ENCODE assay signal across 13 mouse cellular contexts in the genomic region with DNA sequence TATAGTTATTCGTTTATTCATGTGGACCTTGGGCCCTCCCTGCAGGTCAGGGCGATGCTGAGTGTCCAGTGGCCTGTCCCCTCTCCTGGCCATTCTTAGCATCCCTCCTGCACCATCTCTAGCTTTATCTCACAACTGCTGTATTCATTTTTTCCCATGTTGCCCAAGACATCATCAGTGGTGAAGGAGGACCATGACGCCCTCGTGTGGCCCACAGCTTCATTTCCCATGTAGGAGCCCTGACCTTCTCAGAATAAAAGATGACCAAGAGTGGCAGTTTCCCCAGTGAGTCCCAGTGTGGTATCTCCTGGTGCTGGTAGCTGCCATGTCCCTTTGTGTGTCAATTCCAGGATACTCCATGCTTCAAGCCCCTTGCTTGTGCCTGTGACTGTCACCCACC. TPM values are rescaled to one million over a fixed set of nuclear protein-coding genes. Genes with fewer than 3 reads are reported as not detected.
DNase-seq lines count a peak whose midpoint lies in the region; ATAC-seq lines count a peak whose summit lies in the region.
"Had no signal": no experiment of that assay in that cellular context is flagged by ENCODE, and none has a peak within 500 bp of the region (broad histone marks: within the 10 kb centered on the region; RNA-seq: fewer than 3 reads in every experiment).

No protein-coding gene starts in this region.

- DNase-seq in gastrocnemius, adult 18-20 months (ENCODE audit: low spot score) = peak; percentile 21
- no peak for DNase-seq in gastrocnemius, postnatal 4 days (ENCODE audit: low spot score in 2 of 2)
- no peak for DNase-seq in limb, embryonic 10.5 days (ENCODE audit: low spot score)
- DNase-seq in 3T3-L1 (ENCODE audit: low read depth, low spot score) (peak; percentile 44), NIH3T3 (ENCODE audit: low read depth) (peak; percentile 63)
- no peak for DNase-seq in embryo, embryonic 10.5 days (ENCODE audit: low spot score)
- no peak for DNase-seq in urinary bladder, postnatal 14 days (ENCODE audit: low spot score)
- DNase-seq: cerebellum, adult 9-11 months; heart, adult 11 months; kidney, adult 8-10 months had no signal

- H3K4me2 ChIP-seq in limb, embryonic 12.5 days = no peak overlapping the region
- H3K4me2 ChIP-seq: embryonic facial prominence, embryonic 15.5 days; neural tube, embryonic 12.5 days had no signal

- no peak overlapping the region for H3K4me3 ChIP-seq in limb, embryonic 12.5 days (replicated peaks)
- H3K4me3 ChIP-seq in limb, embryonic 10.5 days = no peak overlapping the region
- H3K4me3 ChIP-seq: embryonic facial prominence, embryonic 15.5 days; neural tube, embryonic 12.5 days had no signal

- no peaks in the 10 kb centered on the region for H3K9me3 ChIP-seq in limb, embryonic 12.5 days
- H3K9me3 ChIP-seq in limb, embryonic 10.5 days (replicated peaks) = no peaks in the 10 kb centered on the region
- H3K9me3 ChIP-seq: embryonic facial prominence, embryonic 15.5 days; neural tube, embryonic 12.5 days had no signal

- H3K27me3 ChIP-seq in limb, embryonic 12.5 days = no peaks in the 10 kb centered on the region
- no peaks in the 10 kb centered on the region for H3K27me3 ChIP-seq in limb, embryonic 10.5 days (ENCODE audit: low read depth, poor library complexity, severe bottlenecking)
- H3K27me3 ChIP-seq: embryonic facial prominence, embryonic 15.5 days; neural tube, embryonic 12.5 days had no signal

- 0 out of 2 replicates have a peak, but pooled peaks cover 11% of the 10 kb centered on the region for H3K4me1 ChIP-seq in limb, embryonic 12.5 days (replicated peaks)
- H3K4me1 ChIP-seq in limb, embryonic 10.5 days = no peaks in the 10 kb centered on the region

- WGBS in limb, embryonic 12.5 days = 85% methylated on average over 4 of the region's 4 CpGs
- WGBS in limb, embryonic 10.5 days = 89% methylated on average over 4 of the region's 4 CpGs

- H3K27ac ChIP-seq in limb, embryonic 12.5 days = peak overlapping the region; percentile 17; the same call in 1 of the 2 replicates
- no peak overlapping the region for H3K27ac ChIP-seq in limb, embryonic 10.5 days
- H3K27ac ChIP-seq: neural tube, embryonic 12.5 days had no signal

- no peak for ATAC-seq in limb, embryonic 12.5 days (ENCODE audit: insufficient number of reproducible peaks, insufficient read depth, low FRiP score, low TSS enrichment, low read depth)

- H3K9ac ChIP-seq in limb, embryonic 12.5 days (replicated peaks) = no peak overlapping the region; the same call in 1 of the 2 replicates
- H3K9ac ChIP-seq: embryonic facial prominence, embryonic 15.5 days; neural tube, embryonic 12.5 days had no signal

- peaks cover 86% of the 10 kb centered on the region for H3K36me3 ChIP-seq in limb, embryonic 12.5 days
- peaks cover 92% of the 10 kb centered on the region for H3K36me3 ChIP-seq in limb, embryonic 10.5 days

RNA-seq across cellular contexts. Expression of a gene that starts 13.5 kb away (rescaled TPM):
- 10 to 100 TPM; 41.1 to 44.0 TPM for total RNA-seq in gastrocnemius, adult 18-20 months (2021)
- 10 to 100 TPM; 54.0 to 54.7 TPM for total RNA-seq in gastrocnemius, postnatal 4 days (2021)
- polyA plus RNA-seq in limb, embryonic 12.5 days (2016; fragmentation: Nextera tagmentation; extraction: Ambion mirVana) = 112 and 114 TPM in 2 replicates
- polyA plus RNA-seq in limb, embryonic 10.5 days (2016; fragmentation: Nextera tagmentation; extraction: Ambion mirVana) = 104 and 107 TPM in 2 replicates

Comparison
In these comparisons a context has a peak if more than half of its experiments do, and no peak if none do; other contexts are left out.
1. DNase-seq: peak in gastrocnemius, adult 18-20 months (single experiment), 3T3-L1 (single experiment) and NIH3T3 (single experiment); none in gastrocnemius, postnatal 4 days (0 of 2), limb, embryonic 10.5 days (single experiment), embryo, embryonic 10.5 days (single experiment) and urinary bladder, postnatal 14 days (single experiment).